Mouse (Mus musculus) intestine, postnatal 0 days (tissue): ENCODE results near the gene Camkmt. TPM values are rescaled to one million over a fixed set of nuclear protein-coding genes. Genes with fewer than 3 reads are reported as not detected.

Experiments
- ATAC-seq: fragments of 200-750 bp; cut with Nextera tagmentation; 2 replicates; pipeline ENCODE4 v1.8.0; 2017; ENCODE audit warnings: mild to moderate bottlenecking, moderate TSS enrichment, moderate library complexity
- H3K27ac ChIP-seq: fragments of 300-500 bp; sonication (generic); 2 replicates; pipeline ENCODE4 v1.5.1; 2014; ENCODE audit warnings: mild to moderate bottlenecking, low read depth, low read length, moderate library complexity
- H3K27me3 ChIP-seq: fragments of 300-500 bp; sonication (generic); replicated peaks from 2 replicates; pipeline ENCODE4 v1.6.1; 2014; ENCODE audit warnings: low read length, mixed read lengths; ENCODE audit not compliant: control insufficient read depth, insufficient read depth
- H3K36me3 ChIP-seq: fragments of 300-500 bp; sonication (generic); 2 replicates; pipeline ENCODE4 v1.6.1; 2014; ENCODE audit warnings: mild to moderate bottlenecking, moderate library complexity; ENCODE audit not compliant: control insufficient read depth, insufficient read depth
- H3K4me1 ChIP-seq: fragments of 300-500 bp; sonication (generic); replicated peaks from 2 replicates; pipeline ENCODE4 v1.6.1; 2014; ENCODE audit warnings: antibody characterized with exemption, low read length, mixed read lengths; ENCODE audit not compliant: control insufficient read depth, insufficient read depth
- H3K4me2 ChIP-seq: fragments of 300-500 bp; sonication (generic); replicated peaks from 2 replicates; pipeline ENCODE4 v1.6.1; 2014; ENCODE audit warnings: low read depth, mild to moderate bottlenecking, moderate library complexity
- H3K4me3 ChIP-seq: fragments of 300-500 bp; sonication (generic); 2 replicates; pipeline ENCODE4 v1.5.1; 2014; ENCODE audit warnings: low read depth, low read length
- H3K9ac ChIP-seq: fragments of 300-500 bp; sonication (generic); 2 replicates; pipeline ENCODE4 v1.6.1; 2014; ENCODE audit warnings: mild to moderate bottlenecking, low read depth, low read length
- H3K9me3 ChIP-seq: fragments of 300-500 bp; sonication (generic); 2 replicates; pipeline ENCODE4 v1.6.1; 2016; ENCODE audit warnings: mixed run types; ENCODE audit not compliant: control insufficient read depth
- CTCF ChIP-seq: sonication (generic); IDR thresholded peaks from 2 replicates; pipeline ENCODE4 v1.5.1; 2016; ENCODE audit warnings: low read depth, mild to moderate bottlenecking, control low read depth, antibody characterized with exemption, moderate library complexity
- WGBS: fragments of 180-500 bp; shearing (Covaris S2); extraction: QIAGEN DNeasy Blood & Tissue Kit; methylation state at CpG from one replicate; pipeline ENCODE4 v1.1.7; 2014; 5-methylcytosine and 5-hydroxymethylcytosine counted together
- polyA plus RNA-seq: library from polyadenylated mRNA; unstranded; fragments of >200 nt; fragmentation: Nextera tagmentation; extraction: Ambion mirVana; gene quantifications from 2 replicates; pipeline ENCODE4 v1.2.1, GENCODE M21; 2015

The Camkmt gene
- polyA plus RNA-seq, 1 experiment from 2014 or later, result 7.7 TPM

- Histone ChIP-seq H3K27ac (no peak overlapping the region), H3K4me2 (no peak overlapping the region), H3K9me3 (no peaks in the 10 kb centered on the region), H3K27me3 (no peaks in the 10 kb centered on the region), H3K36me3 (no peaks in the 10 kb centered on the region), H3K4me1 (no peaks in the 10 kb centered on the region), H3K4me3 (no peak overlapping the region), H3K9ac (no peak overlapping the region)
- TF ChIP-seq CTCF, result no peak
- WGBS, result 64% methylated on average over 8 of the region's 8 CpGs
- ATAC-seq, result no peak
Observed at GRCm38 (mm10) chr17:85349331-85349935, 259.1 kb downstream of the Camkmt start.

DNA sequence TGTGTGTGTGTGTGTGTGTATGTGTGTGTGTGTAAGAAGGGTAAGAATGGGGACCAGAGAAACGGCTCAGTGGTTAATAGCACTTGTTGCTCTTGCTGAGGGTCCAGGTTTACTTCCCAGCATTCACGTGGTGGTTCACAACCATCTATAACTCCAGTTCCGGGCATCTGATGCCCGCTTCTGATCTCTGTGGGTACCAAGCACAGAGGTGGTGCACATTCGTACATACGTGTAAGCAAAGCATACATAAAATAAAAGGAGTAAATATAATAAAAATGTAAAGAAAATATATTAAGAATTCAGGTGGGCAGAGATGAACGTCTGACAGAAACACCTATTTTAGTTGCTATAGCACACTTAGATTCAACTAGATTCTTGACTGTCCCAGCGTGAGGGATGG, 260.9 kb downstream of the Camkmt start:
- WGBS, result 91% methylated on average over 8 of the region's 8 CpGs
- no peak overlapping the region for H3K9ac ChIP-seq
- H3K4me2 ChIP-seq, result no peak overlapping the region
- no peaks in the 10 kb centered on the region for H3K9me3 ChIP-seq
- TF ChIP-seq CTCF, result no peak
- no peaks in the 10 kb centered on the region for H3K4me1 ChIP-seq
- H3K27me3 ChIP-seq, result no peaks in the 10 kb centered on the region
- no peak overlapping the region for H3K4me3 ChIP-seq
- no peak overlapping the region for H3K27ac ChIP-seq
- no peak for ATAC-seq
- no peaks in the 10 kb centered on the region for H3K36me3 ChIP-seq

- no peaks in the 10 kb centered on the region for H3K27me3 ChIP-seq
- H3K9me3 ChIP-seq, result no peaks in the 10 kb centered on the region
- TF ChIP-seq CTCF, result peak; percentile 35
- H3K9ac ChIP-seq, result no peak overlapping the region
- no peak for ATAC-seq
- no peaks in the 10 kb centered on the region for H3K4me1 ChIP-seq
- no peak overlapping the region for H3K27ac ChIP-seq
- WGBS, result 81% methylated on average over 7 of the region's 7 CpGs
- H3K36me3 ChIP-seq, result no peaks in the 10 kb centered on the region
- H3K4me2 ChIP-seq, result no peak overlapping the region
- H3K4me3 ChIP-seq, result no peak overlapping the region
Observed at GRCm38 (mm10) chr17:85352731-85353130, 262.4 kb downstream of the Camkmt start.

DNA sequence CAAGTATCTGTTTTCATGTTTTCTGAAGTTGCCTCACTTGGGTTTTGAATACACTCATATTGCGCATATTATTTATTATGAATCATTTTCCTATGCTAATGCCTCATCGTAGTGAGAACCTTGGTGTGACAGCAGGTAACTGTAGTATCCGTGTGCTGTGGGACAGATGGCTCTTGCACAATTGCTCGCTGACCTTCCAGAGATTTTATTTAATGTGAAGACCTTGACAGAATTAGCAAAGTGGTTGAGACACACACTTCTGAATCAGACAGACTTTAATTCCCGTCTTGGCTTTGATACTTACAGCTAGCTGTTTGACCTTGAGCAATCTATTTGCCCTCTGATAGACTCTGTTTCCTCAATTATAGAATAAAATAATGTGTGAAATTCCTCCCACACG, 262.8 kb downstream of the Camkmt start:
- H3K9me3 ChIP-seq, result no peaks in the 10 kb centered on the region
- H3K9ac ChIP-seq, result no peak overlapping the region
- no peaks in the 10 kb centered on the region for H3K36me3 ChIP-seq
- no peak for ATAC-seq
- no peaks in the 10 kb centered on the region for H3K4me1 ChIP-seq
- no peak overlapping the region for H3K4me3 ChIP-seq
- no peak for TF ChIP-seq CTCF
- 84% methylated on average over 6 of the region's 6 CpGs for WGBS
- no peaks in the 10 kb centered on the region for H3K27me3 ChIP-seq
- no peak overlapping the region for H3K4me2 ChIP-seq
- no peak overlapping the region for H3K27ac ChIP-seq

- Histone ChIP-seq H3K9ac (no peak overlapping the region), H3K27me3 (no peaks in the 10 kb centered on the region), H3K4me1 (no peaks in the 10 kb centered on the region), H3K36me3 (no peaks in the 10 kb centered on the region), H3K4me2 (no peak overlapping the region), H3K9me3 (no peaks in the 10 kb centered on the region), H3K4me3 (no peak overlapping the region), H3K27ac (no peak overlapping the region)
- 83% methylated on average over 10 of the region's 10 CpGs for WGBS
- no peak for TF ChIP-seq CTCF
- no peak for ATAC-seq
Observed at GRCm38 (mm10) chr17:85353636-85354035, 263.3 kb downstream of the Camkmt start.

DNA sequence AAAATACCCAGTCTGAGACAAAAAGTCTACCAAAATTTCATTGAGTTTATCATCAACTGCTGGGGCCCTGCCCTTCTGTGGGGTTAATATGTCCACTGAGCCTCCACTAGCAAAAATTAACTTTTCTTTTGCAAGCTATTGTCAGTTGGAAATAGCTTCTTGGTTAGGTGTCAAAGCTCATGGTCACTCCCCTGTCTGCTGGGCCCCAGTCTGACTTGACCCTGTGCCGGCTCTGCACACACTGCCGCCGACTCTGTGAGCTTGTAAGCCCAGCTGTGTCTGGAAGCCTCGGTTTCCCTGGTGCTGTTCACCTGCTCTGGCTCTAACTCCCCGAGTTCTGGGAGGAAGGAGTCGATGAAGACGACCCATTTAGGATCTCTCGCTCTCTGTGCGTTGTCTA, 265.0 kb downstream of the Camkmt start:
- no peak for ATAC-seq
- TF ChIP-seq CTCF, result no peak
- H3K4me3 ChIP-seq, result no peak overlapping the region
- no peak overlapping the region for H3K27ac ChIP-seq
- no peaks in the 10 kb centered on the region for H3K27me3 ChIP-seq
- no peaks in the 10 kb centered on the region for H3K4me1 ChIP-seq
- no peaks in the 10 kb centered on the region for H3K9me3 ChIP-seq
- no peak overlapping the region for H3K4me2 ChIP-seq
- 86% methylated on average over 9 of the region's 9 CpGs for WGBS
- H3K36me3 ChIP-seq, result no peaks in the 10 kb centered on the region
- no peak overlapping the region for H3K9ac ChIP-seq

DNA sequence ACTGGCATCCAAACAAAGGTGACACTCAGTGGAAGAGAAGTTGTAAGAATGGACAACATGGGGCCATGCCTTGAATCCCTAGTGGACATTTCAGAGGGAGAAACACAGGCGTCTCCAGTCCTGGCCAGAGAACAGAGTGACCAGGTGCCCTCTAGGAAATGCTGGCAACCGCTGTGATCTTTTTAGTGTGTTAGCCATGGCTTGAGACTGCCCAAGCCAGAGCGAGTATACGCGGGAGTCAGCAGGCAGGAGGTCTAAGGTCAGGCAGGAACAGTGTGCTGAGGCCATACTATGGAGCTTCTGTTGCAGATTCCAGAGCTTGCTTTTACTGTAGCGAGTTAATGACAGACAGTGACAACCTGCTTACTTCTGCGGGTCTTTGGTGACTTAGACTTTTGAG, 270.7 kb downstream of the Camkmt start:
- 85% methylated on average over 7 of the region's 7 CpGs for WGBS
- Histone ChIP-seq H3K9me3 (no peaks in the 10 kb centered on the region), H3K9ac (no peak overlapping the region), H3K36me3 (no peaks in the 10 kb centered on the region), H3K4me3 (no peak overlapping the region), H3K27me3 (no peaks in the 10 kb centered on the region), H3K4me1 (no peaks in the 10 kb centered on the region), H3K4me2 (no peak overlapping the region), H3K27ac (no peak overlapping the region)
- ATAC-seq, result no peak
- TF ChIP-seq CTCF, result no peak
